Mouse (Mus musculus) neural tube, embryonic 13.5 days (tissue): ENCODE measurements around the gene Gm4756. TPM values are rescaled to one million over a fixed set of nuclear protein-coding genes. Genes with fewer than 3 reads are reported as not detected.
"Not testable (repeated sequence)": the region's sequence is repeated elsewhere in the genome, so short reads cannot be mapped to it uniquely, and the experiment has no call there.

Experiments used
- ATAC-seq: fragments of 200-750 bp; cut with Nextera tagmentation; 2 replicates; pipeline ENCODE4 v1.8.0; 2017; ENCODE audit warnings: low read depth, mild to moderate bottlenecking, moderate TSS enrichment, moderate library complexity
- H3K27ac ChIP-seq: fragments of 300-500 bp; sonication (generic); replicated peaks from 2 replicates; pipeline ENCODE4 v1.5.1; 2015; ENCODE audit warnings: moderate library complexity, mild to moderate bottlenecking, inconsistent platforms
- H3K27me3 ChIP-seq: fragments of 300-500 bp; sonication (generic); 2 replicates; pipeline ENCODE4 v1.6.1; 2015; ENCODE audit warnings: mild to moderate bottlenecking, inconsistent platforms
- H3K36me3 ChIP-seq: fragments of 300-500 bp; sonication (generic); 2 replicates; pipeline ENCODE4 v1.6.1; 2015; ENCODE audit warnings: mild to moderate bottlenecking, inconsistent platforms
- H3K4me1 ChIP-seq: fragments of 300-500 bp; sonication (generic); replicated peaks from 2 replicates; pipeline ENCODE4 v1.6.1; 2015; ENCODE audit warnings: inconsistent platforms
- H3K4me2 ChIP-seq: fragments of 300-500 bp; sonication (generic); 2 replicates; pipeline ENCODE4 v1.6.1; 2015; ENCODE audit warnings: inconsistent platforms, mild to moderate bottlenecking, moderate library complexity
- H3K4me3 ChIP-seq: fragments of 300-500 bp; sonication (generic); 2 replicates; pipeline ENCODE4 v1.5.1; 2015; ENCODE audit warnings: mild to moderate bottlenecking, inconsistent platforms
- H3K9ac ChIP-seq: fragments of 300-500 bp; sonication (generic); 2 replicates; pipeline ENCODE4 v1.6.1; 2015; ENCODE audit warnings: moderate library complexity, mild to moderate bottlenecking, inconsistent platforms
- H3K9me3 ChIP-seq: fragments of 300-500 bp; sonication (generic); 2 replicates; pipeline ENCODE4 v1.6.1; 2016; ENCODE audit warnings: inconsistent platforms
- WGBS: fragments of 180-500 bp; shearing (Covaris S2); methylation state at CpG from one replicate; pipeline ENCODE4 v1.1.7; 2015; 5-methylcytosine and 5-hydroxymethylcytosine counted together
- polyA plus RNA-seq: library from polyadenylated mRNA; unstranded; fragments of >200 nt; fragmentation: Nextera tagmentation; extraction: Ambion mirVana; gene quantifications from 2 replicates; pipeline ENCODE4 v1.2.1, GENCODE M21; 2015

Gm4756 gene
- polyA plus RNA-seq, 1 experiment from 2014 or later, result not detected

GRCm38 (mm10) chr12:72628751-72629150 lies 20.7 kb downstream of the Gm4756 start:
- no peaks in the 10 kb centered on the region for H3K36me3 ChIP-seq

GRCm38 (mm10) chr12:72622853-72623496 lies 26.5 kb downstream of the Gm4756 start:
- Histone ChIP-seq H3K4me3 (no peak overlapping the region), H3K27ac (no peak overlapping the region), H3K9ac (no peak overlapping the region), H3K4me2 (no peak overlapping the region), H3K4me1 (no peaks in the 10 kb centered on the region), H3K9me3 (no peaks in the 10 kb centered on the region), H3K27me3 (no peaks in the 10 kb centered on the region), H3K36me3 (no peaks in the 10 kb centered on the region)
- ATAC-seq, result no peak
- WGBS, result 82% methylated on average over 5 of the region's 5 CpGs

More at GRCm38 (mm10) chr12:72628751-72629150, 20.7 kb downstream of the Gm4756 start:
- H3K4me3 ChIP-seq, result no peak overlapping the region
- no peaks in the 10 kb centered on the region for H3K27me3 ChIP-seq
- no peak overlapping the region for H3K9ac ChIP-seq
- no peaks in the 10 kb centered on the region for H3K4me1 ChIP-seq
- peaks cover 2% of the 10 kb centered on the region; the same call in 1 of the 2 replicates for H3K9me3 ChIP-seq
- H3K27ac ChIP-seq, result no peak overlapping the region
- no peak overlapping the region for H3K4me2 ChIP-seq
- no peak for ATAC-seq
- 92% methylated on average over 7 of the region's 7 CpGs for WGBS

- Histone ChIP-seq H3K9me3 (no peaks in the 10 kb centered on the region), H3K9ac (no peak overlapping the region), H3K4me3 (no peak overlapping the region), H3K4me1 (no peaks in the 10 kb centered on the region), H3K27ac (no peak overlapping the region), H3K27me3 (no peaks in the 10 kb centered on the region), H3K4me2 (no peak overlapping the region), H3K36me3 (no peaks in the 10 kb centered on the region)
- ATAC-seq, result no peak
- WGBS, result 81% methylated on average over 1 of the region's 1 CpGs
Observed at GRCm38 (mm10) chr12:72621441-72621840, 28.0 kb downstream of the Gm4756 start.

GRCm38 (mm10) chr12:72620856-72621255 lies 28.6 kb downstream of the Gm4756 start:
- Histone ChIP-seq H3K9me3 (no peaks in the 10 kb centered on the region), H3K4me2 (no peak overlapping the region), H3K36me3 (no peaks in the 10 kb centered on the region), H3K4me1 (no peaks in the 10 kb centered on the region), H3K27me3 (no peaks in the 10 kb centered on the region), H3K9ac (no peak overlapping the region), H3K27ac (no peak overlapping the region), H3K4me3 (no peak overlapping the region)
- WGBS, result 91% methylated on average over 7 of the region's 7 CpGs
- no peak for ATAC-seq

- Histone ChIP-seq H3K9ac (no peak overlapping the region), H3K4me2 (no peak overlapping the region), H3K27ac (no peak overlapping the region), H3K4me1 (no peaks in the 10 kb centered on the region), H3K36me3 (no peaks in the 10 kb centered on the region), H3K4me3 (no peak overlapping the region), H3K9me3 (no peaks in the 10 kb centered on the region), H3K27me3 (no peaks in the 10 kb centered on the region)
- no peak for ATAC-seq
- WGBS, result 91% methylated on average over 3 of the region's 3 CpGs
Observed at GRCm38 (mm10) chr12:72612053-72612452, 37.4 kb downstream of the Gm4756 start.

- not testable (repeated sequence) for H3K9me3 ChIP-seq, H3K4me1 ChIP-seq, H3K27me3 ChIP-seq, ATAC-seq, H3K27ac ChIP-seq, H3K9ac ChIP-seq, H3K4me2 ChIP-seq, H3K36me3 ChIP-seq, H3K4me3 ChIP-seq
- 94% methylated on average over 2 of the region's 2 CpGs for WGBS
Observed at GRCm38 (mm10) chr12:72598731-72599130, 50.7 kb downstream of the Gm4756 start.

GRCm38 (mm10) chr12:72594001-72594400 lies 55.5 kb downstream of the Gm4756 start:
- WGBS, result 65% methylated on average over 2 of the region's 2 CpGs
- no peak for ATAC-seq

GRCm38 (mm10) chr12:72592991-72593390 lies 56.5 kb downstream of the Gm4756 start:
- Histone ChIP-seq H3K27ac (no peak overlapping the region), H3K9me3 (no peaks in the 10 kb centered on the region), H3K9ac (no peak overlapping the region), H3K4me1 (no peaks in the 10 kb centered on the region), H3K27me3 (no peaks in the 10 kb centered on the region), H3K4me3 (no peak overlapping the region), H3K4me2 (no peak overlapping the region), H3K36me3 (no peaks in the 10 kb centered on the region)
- ATAC-seq, result no peak

More at GRCm38 (mm10) chr12:72594001-72594400, 55.5 kb downstream of the Gm4756 start:
- Histone ChIP-seq H3K9ac (no peak overlapping the region), H3K4me2 (no peak overlapping the region), H3K27me3 (no peaks in the 10 kb centered on the region), H3K27ac (no peak overlapping the region), H3K9me3 (no peaks in the 10 kb centered on the region), H3K4me3 (no peak overlapping the region), H3K4me1 (no peaks in the 10 kb centered on the region), H3K36me3 (no peaks in the 10 kb centered on the region)

- no peak for ATAC-seq
- H3K27ac ChIP-seq, result no peak overlapping the region
- WGBS, result 93% methylated on average over 1 of the region's 1 CpGs
- H3K4me1 ChIP-seq, result no peaks in the 10 kb centered on the region
- H3K4me2 ChIP-seq, result no peak overlapping the region
- H3K4me3 ChIP-seq, result no peak overlapping the region
- no peaks in the 10 kb centered on the region for H3K9me3 ChIP-seq
- peaks cover 8% of the 10 kb centered on the region for H3K36me3 ChIP-seq
- no peaks in the 10 kb centered on the region for H3K27me3 ChIP-seq
- H3K9ac ChIP-seq, result no peak overlapping the region
Observed at GRCm38 (mm10) chr12:72585339-72585738, 64.1 kb downstream of the Gm4756 start.

GRCm38 (mm10) chr12:72583099-72583498 lies 66.4 kb downstream of the Gm4756 start:
- no peaks in the 10 kb centered on the region for H3K27me3 ChIP-seq
- no peaks in the 10 kb centered on the region for H3K4me1 ChIP-seq
- no peak overlapping the region for H3K9ac ChIP-seq
- peaks cover 17% of the 10 kb centered on the region for H3K36me3 ChIP-seq
- H3K27ac ChIP-seq, result no peak overlapping the region
- no peak overlapping the region for H3K4me3 ChIP-seq
- 97% methylated on average over 2 of the region's 2 CpGs for WGBS
- no peak overlapping the region for H3K4me2 ChIP-seq
- no peak for ATAC-seq
- no peaks in the 10 kb centered on the region for H3K9me3 ChIP-seq

GRCm38 (mm10) chr12:72582021-72582420 lies 67.4 kb downstream of the Gm4756 start:
- Histone ChIP-seq H3K4me3 (no peak overlapping the region), H3K36me3 (peaks cover 17% of the 10 kb centered on the region), H3K9me3 (no peaks in the 10 kb centered on the region), H3K27me3 (no peaks in the 10 kb centered on the region), H3K4me2 (no peak overlapping the region), H3K4me1 (no peaks in the 10 kb centered on the region), H3K27ac (no peak overlapping the region), H3K9ac (no peak overlapping the region)
- no peak for ATAC-seq
- WGBS, result 94% methylated on average over 3 of the region's 3 CpGs

- WGBS, result 92% methylated on average over 4 of the region's 4 CpGs
- H3K27me3 ChIP-seq, result no peaks in the 10 kb centered on the region
- H3K36me3 ChIP-seq, result peaks cover 5% of the 10 kb centered on the region; the same call in 1 of the 2 replicates
- no peak for ATAC-seq
- no peaks in the 10 kb centered on the region for H3K4me1 ChIP-seq
- no peak overlapping the region for H3K4me3 ChIP-seq
- no peak overlapping the region for H3K4me2 ChIP-seq
- H3K27ac ChIP-seq, result no peak overlapping the region
- H3K9ac ChIP-seq, result no peak overlapping the region
- H3K9me3 ChIP-seq, result no peaks in the 10 kb centered on the region
Observed at GRCm38 (mm10) chr12:72564281-72564795, 85.1 kb downstream of the Gm4756 start.

GRCm38 (mm10) chr12:72554347-72554746 lies 95.1 kb downstream of the Gm4756 start:
- Histone ChIP-seq H3K27ac (no peak overlapping the region), H3K4me1 (no peaks in the 10 kb centered on the region), H3K27me3 (no peaks in the 10 kb centered on the region), H3K36me3 (peaks cover 12% of the 10 kb centered on the region), H3K4me3 (no peak overlapping the region), H3K9me3 (no peaks in the 10 kb centered on the region), H3K9ac (no peak overlapping the region), H3K4me2 (no peak overlapping the region)
- WGBS, result 82% methylated on average over 4 of the region's 4 CpGs
- no peak for ATAC-seq
